Mouse (Mus musculus) ES-E14 (cell line): Measurements from ENCODE around the gene Atp6v0a1.

Experiments
- CHD2 ChIP-seq: IDR thresholded peaks from 2 replicates; pipeline ENCODE4 v1.6.1; 2014; ENCODE audit warnings: mild to moderate bottlenecking, low read depth, low read length, inconsistent platforms
- MAFK ChIP-seq: IDR thresholded peaks from 2 replicates; pipeline ENCODE4 v1.6.1; 2014; ENCODE audit warnings: mild to moderate bottlenecking, low read depth, low read length, inconsistent platforms; ENCODE audit not compliant: insufficient read depth
- ZC3H11A ChIP-seq: IDR thresholded peaks from 2 replicates; pipeline ENCODE4 v1.6.1; 2012; ENCODE audit warnings: low read depth, mild to moderate bottlenecking, inconsistent platforms, low read length, borderline replicate concordance
- ZNF384 ChIP-seq: IDR thresholded peaks from 2 replicates; pipeline ENCODE4 v1.6.1; 2012; ENCODE audit warnings: low read depth, low read length, inconsistent platforms

DNA sequence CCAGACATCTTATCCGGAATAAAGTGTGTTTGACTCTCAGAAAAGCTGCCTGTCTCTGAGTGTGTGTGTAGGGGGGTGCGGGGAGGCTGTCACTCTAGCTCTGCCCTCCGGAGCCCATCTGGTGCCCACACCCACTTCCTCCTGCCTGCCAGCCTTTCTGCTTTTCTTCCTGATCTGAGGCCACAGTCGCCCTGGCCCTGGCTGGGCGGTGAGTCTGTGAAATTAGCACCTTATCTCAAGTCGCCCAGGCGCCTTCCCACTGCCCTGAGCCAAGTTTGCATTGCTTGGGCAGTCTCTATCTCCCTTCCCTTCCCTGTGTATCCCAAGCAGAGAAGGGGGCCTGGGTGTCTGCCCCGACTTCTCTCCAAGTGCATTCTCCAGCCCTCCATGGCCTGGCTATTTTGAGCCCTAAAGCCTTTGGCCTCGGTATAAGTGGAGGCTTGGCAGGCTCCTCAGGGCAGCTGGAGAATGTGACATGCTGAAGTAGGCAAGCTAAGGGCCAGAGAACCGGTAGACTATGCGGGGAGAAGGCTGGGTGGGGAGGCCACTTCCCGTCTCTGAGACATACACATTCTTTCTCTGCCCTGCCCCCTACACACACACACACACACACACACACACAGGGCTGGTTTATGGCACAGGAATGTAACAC is 54.5 kb downstream of the Atp6v0a1 start:
- no peak for TF ChIP-seq ZNF384
- no peak for TF ChIP-seq MAFK
- no peak for TF ChIP-seq CHD2
- no peak for TF ChIP-seq ZC3H11A
